Mouse (Mus musculus): ENCODE data around the gene Otud3.
"Not testable (repeated sequence)": the region's sequence is repeated elsewhere in the genome, so short reads cannot be mapped to it uniquely, and the experiment has no call there.

Otud3 gene

GRCm38 (mm10) chr4:138893789-138894188 lies 20.0 kb downstream of the Otud3 start:
- not testable (repeated sequence) for ATAC-seq (ENCODE audit: insufficient number of reproducible peaks, low FRiP score, low TSS enrichment)

GRCm38 (mm10) chr4:138892655-138893054 lies 21.1 kb downstream of the Otud3 start:
- no peak; the same call in 1 of the 2 replicates for ATAC-seq (ENCODE audit: insufficient number of reproducible peaks, low FRiP score, low TSS enrichment)

- no peak for ATAC-seq (ENCODE audit: insufficient number of reproducible peaks, low FRiP score, low TSS enrichment)
Observed at GRCm38 (mm10) chr4:138889635-138890034, 24.1 kb downstream of the Otud3 start.

GRCm38 (mm10) chr4:138889165-138889564 lies 24.6 kb downstream of the Otud3 start:
- no peak for ATAC-seq (ENCODE audit: insufficient number of reproducible peaks, low FRiP score, low TSS enrichment)

GRCm38 (mm10) chr4:138884261-138884660 lies 29.5 kb downstream of the Otud3 start:
- ATAC-seq (ENCODE audit: insufficient number of reproducible peaks, low FRiP score, low TSS enrichment), result peak; percentile 58; the same call in 1 of the 2 replicates

GRCm38 (mm10) chr4:138882179-138882578 lies 31.6 kb downstream of the Otud3 start:
- no peak for ATAC-seq (ENCODE audit: insufficient number of reproducible peaks, low FRiP score, low TSS enrichment)

GRCm38 (mm10) chr4:138880811-138881584 lies 32.7 kb downstream of the Otud3 start:
- ATAC-seq (ENCODE audit: insufficient number of reproducible peaks, low FRiP score, low TSS enrichment), result no peak

GRCm38 (mm10) chr4:138879808-138880207 lies 33.9 kb downstream of the Otud3 start:
- ATAC-seq (ENCODE audit: insufficient number of reproducible peaks, low FRiP score, low TSS enrichment), result no peak

- no peak for ATAC-seq (ENCODE audit: insufficient number of reproducible peaks, low FRiP score, low TSS enrichment)
Observed at GRCm38 (mm10) chr4:138878783-138879182, 35.0 kb downstream of the Otud3 start.

GRCm38 (mm10) chr4:138877731-138878130 lies 36.0 kb downstream of the Otud3 start, which contains the start of gene Pla2g2e:
Pla2g2e (plus strand) TSS chr4:138877942.
- ATAC-seq (ENCODE audit: insufficient number of reproducible peaks, low FRiP score, low TSS enrichment), result no peak

GRCm38 (mm10) chr4:138875986-138876385 lies 37.8 kb downstream of the Otud3 start:
- no peak for ATAC-seq (ENCODE audit: insufficient number of reproducible peaks, low FRiP score, low TSS enrichment)

- ATAC-seq (ENCODE audit: insufficient number of reproducible peaks, low FRiP score, low TSS enrichment), result not testable (repeated sequence)
Observed at GRCm38 (mm10) chr4:138875275-138875674, 38.5 kb downstream of the Otud3 start.

- no peak for ATAC-seq (ENCODE audit: insufficient number of reproducible peaks, low FRiP score, low TSS enrichment)
Observed at GRCm38 (mm10) chr4:138873864-138874263, 39.9 kb downstream of the Otud3 start, which contains the start of gene Gm13030. Gm13030 (minus strand) TSS chr4:138873964.

- ATAC-seq (ENCODE audit: insufficient number of reproducible peaks, low FRiP score, low TSS enrichment), result no peak
Observed at GRCm38 (mm10) chr4:138868666-138869065, 45.1 kb downstream of the Otud3 start.

GRCm38 (mm10) chr4:138866413-138866812 lies 47.3 kb downstream of the Otud3 start:
- ATAC-seq (ENCODE audit: insufficient number of reproducible peaks, low FRiP score, low TSS enrichment), result no peak

GRCm38 (mm10) chr4:138865991-138866390 lies 47.8 kb downstream of the Otud3 start:
- ATAC-seq (ENCODE audit: insufficient number of reproducible peaks, low FRiP score, low TSS enrichment), result no peak

GRCm38 (mm10) chr4:138865092-138865491 lies 48.7 kb downstream of the Otud3 start:
- no peak for ATAC-seq (ENCODE audit: insufficient number of reproducible peaks, low FRiP score, low TSS enrichment)

GRCm38 (mm10) chr4:138863344-138863998 lies 50.3 kb downstream of the Otud3 start, which contains the start of gene Pla2g5:
Pla2g5 (minus strand) TSS chr4:138863482.
- no peak for ATAC-seq (ENCODE audit: insufficient number of reproducible peaks, low FRiP score, low TSS enrichment)

- peak; percentile 80; the same call in 1 of the 2 replicates for ATAC-seq (ENCODE audit: insufficient number of reproducible peaks, low FRiP score, low TSS enrichment)
Observed at GRCm38 (mm10) chr4:138859728-138860127, 54.0 kb downstream of the Otud3 start.

GRCm38 (mm10) chr4:138859245-138859644 lies 54.5 kb downstream of the Otud3 start:
- ATAC-seq (ENCODE audit: insufficient number of reproducible peaks, low FRiP score, low TSS enrichment), result no peak

- ATAC-seq (ENCODE audit: insufficient number of reproducible peaks, low FRiP score, low TSS enrichment), result no peak
Observed at GRCm38 (mm10) chr4:138858446-138858845, 55.3 kb downstream of the Otud3 start.

Data from cerebellum, adult (tissue).